Mouse (Mus musculus): ENCODE results near the gene Pdzd4.

The Pdzd4 gene

DNA sequence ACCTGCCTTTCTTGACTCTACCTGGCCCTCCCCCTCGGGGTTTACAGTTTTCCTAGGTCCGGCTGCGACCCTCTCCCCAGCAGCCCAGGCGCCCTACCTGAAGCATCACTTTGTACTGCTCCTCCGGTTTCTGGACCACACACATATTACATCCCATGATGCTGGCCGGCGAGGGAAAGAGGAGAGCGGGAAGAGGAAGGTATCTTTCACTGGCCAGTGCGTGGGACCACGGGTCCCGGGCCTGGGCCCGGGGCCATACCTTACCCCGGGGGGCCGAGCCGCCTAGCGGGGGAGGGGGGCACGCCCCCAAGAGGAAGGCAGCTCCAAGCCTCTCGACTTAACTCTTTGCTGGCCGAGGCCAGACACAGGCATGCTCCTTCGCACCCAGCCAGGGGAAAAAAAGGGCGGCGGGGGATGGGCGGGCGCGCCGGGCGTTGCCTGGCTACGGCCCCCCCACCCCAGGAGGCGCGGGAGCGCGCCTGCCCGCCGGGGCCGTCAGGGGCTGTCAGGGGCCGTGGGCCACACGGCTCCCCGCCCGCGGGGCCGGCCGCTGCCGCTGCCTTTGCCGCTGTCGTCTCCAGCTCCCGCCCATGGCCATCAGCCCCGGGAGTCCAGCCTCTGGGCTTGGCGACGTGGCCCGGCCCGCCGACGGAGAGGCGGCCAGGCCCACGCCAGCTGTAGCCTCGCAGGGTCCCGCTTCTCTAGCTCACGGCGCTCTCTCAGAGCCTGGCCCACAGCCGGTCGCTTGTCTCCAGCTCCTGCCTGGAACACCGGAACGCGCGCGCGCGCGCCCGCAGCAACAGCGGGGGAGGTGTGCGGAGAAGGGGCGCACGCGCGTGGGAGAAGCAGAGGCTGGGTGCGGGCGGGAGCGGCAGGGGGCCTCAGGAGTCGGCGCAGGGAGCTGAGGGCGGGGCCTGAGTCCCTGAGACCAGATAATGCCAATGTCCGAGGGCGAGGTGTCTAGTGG lies at the start of gene Pdzd4:
Gene Pdzd4, minus strand, starts transcription at position 785 of the 967 bp plus-strand sequence.
- peak; percentile 26 for DNase-seq (ENCODE audit: low spot score)

DNA sequence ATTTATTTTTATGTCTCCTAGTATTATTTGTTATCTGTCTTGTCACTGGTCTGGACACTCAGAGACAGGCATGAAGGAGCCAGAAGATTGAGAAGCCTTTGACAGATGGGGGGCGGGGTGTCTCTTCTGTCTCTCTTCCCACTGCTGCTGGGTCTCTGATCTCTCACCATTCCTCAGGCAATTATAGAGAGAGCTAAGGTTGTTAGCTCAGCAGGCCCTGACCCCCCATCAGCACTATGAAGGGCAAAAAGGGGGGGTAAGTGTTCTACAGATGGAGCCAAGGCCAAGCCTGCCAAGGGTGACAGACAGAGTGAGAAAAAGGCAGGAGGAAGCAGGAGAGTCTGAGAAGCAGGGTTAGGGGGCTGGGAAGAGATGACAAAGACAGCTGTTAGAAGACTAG lies 47.2 kb upstream of the Pdzd4 start:
- DNase-seq (ENCODE audit: low spot score) = no peak

DNA sequence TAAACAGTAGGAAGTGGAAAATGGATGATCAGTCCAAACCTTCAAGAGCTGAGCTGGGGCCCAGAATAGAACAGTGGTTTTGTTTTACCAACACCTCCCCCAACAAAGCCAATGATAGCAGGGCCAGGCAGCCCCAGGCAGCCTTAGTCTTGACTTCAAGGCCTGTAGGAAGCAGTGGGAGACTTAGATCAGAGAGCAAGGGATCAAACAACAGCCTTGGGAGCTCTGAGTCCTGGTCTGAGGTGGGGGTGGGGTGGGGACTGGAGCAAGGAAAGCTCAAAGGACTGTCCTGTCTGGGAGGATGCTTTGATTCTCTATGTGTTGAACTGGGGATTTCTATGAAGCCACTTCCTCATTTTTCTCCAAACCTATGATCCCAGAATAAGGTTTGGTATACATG lies 46.7 kb upstream of the Pdzd4 start:
- DNase-seq (ENCODE audit: low spot score) = no peak

DNA sequence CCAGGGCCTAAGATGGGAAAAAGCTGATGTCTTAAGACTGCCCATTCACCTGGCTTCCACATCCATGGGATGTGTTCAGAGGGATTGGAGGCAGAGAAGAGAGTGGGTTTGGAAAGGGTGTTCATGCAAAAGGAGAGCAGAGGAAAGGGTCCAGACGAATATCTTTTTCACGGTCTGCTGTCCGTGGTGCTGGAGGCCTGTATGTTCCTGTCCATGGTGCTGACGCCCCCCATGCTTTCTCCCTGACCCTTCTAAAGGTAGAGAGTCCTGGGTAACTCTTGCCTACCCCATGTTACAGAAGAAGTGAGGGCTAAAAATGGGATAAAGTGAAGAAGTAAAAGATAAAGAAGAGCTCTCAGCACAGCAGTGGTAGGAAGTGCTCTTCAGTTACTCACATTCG lies 44.6 kb upstream of the Pdzd4 start:
- no peak for DNase-seq (ENCODE audit: low spot score)

DNA sequence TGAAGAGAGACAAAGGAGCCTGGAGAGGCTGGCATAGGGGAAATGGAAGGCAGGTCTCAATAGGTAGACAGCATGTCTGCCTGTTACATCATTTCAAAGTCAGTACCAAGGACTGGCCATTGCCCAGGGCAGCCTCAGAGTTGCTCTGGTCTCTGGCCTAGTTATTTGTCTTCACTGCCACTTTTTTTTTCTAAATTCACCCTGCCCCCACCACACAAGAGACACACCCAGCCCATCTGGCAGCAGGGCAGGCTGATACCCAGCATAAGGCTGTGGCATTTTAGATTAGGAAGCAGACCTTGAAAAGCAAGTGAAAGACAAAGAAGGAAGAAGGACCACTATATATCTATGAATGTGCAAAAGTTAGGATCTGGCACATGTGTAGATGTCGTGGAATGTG lies 43.1 kb upstream of the Pdzd4 start:
- DNase-seq (ENCODE audit: low spot score) = no peak

DNA sequence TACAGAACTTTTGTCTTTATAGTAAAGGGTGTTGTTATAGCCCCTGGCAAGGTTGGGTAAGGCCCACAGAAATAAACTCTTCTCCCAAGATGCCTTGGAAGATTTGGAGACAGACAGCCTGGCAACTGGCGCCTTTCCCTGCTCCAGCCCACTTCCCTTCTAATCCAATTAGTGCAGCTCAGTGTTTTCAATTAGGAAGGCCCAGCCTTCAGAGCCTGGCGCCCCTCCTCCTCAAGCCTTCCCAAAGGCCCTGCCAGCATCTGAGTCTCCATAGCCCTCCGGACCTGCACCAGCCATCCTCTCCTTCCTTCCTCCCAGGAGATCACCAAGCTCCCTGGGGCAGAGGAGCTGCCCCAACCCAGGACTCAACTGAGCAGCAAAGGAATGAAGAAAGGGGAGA lies 42.5 kb upstream of the Pdzd4 start:
- DNase-seq (ENCODE audit: low spot score) = no peak

DNA sequence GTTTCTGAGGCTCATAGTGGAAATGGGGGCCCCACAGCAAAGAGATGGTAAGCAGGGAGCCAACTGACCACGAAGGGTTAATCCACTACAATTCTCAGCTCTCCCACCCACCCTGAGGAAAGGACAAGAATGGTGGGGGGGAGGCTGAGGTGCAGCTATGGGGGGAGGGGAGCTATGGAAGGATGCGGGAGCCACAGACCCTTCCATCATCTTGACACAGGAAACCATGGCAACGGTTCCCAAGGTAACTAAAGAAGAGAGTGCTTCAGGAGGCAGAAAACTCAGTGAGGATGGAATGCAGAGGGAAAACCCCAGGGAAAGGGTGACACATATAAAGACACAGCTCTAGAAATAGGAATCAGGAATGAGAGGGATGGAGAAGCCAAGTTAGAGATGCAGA lies 39.9 kb upstream of the Pdzd4 start:
- DNase-seq (ENCODE audit: low spot score) = no peak

DNA sequence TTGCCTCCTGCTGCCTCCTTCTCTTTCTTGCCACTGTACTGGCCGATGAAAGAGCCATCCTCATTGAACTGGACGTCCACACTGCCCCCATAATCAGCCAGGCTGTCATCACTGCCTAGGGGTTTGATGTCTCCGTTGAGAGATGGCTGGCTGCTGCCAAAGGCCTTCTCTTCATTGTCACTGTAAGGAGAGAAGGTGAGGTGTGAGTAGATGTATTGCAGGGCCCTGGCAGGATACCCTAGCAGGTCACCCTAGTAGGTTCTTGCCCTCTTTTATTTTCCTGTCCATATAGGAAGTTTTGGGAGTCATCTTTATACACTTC lies 30.3 kb upstream of the Pdzd4 start:
- no peak for DNase-seq (ENCODE audit: low spot score)

DNA sequence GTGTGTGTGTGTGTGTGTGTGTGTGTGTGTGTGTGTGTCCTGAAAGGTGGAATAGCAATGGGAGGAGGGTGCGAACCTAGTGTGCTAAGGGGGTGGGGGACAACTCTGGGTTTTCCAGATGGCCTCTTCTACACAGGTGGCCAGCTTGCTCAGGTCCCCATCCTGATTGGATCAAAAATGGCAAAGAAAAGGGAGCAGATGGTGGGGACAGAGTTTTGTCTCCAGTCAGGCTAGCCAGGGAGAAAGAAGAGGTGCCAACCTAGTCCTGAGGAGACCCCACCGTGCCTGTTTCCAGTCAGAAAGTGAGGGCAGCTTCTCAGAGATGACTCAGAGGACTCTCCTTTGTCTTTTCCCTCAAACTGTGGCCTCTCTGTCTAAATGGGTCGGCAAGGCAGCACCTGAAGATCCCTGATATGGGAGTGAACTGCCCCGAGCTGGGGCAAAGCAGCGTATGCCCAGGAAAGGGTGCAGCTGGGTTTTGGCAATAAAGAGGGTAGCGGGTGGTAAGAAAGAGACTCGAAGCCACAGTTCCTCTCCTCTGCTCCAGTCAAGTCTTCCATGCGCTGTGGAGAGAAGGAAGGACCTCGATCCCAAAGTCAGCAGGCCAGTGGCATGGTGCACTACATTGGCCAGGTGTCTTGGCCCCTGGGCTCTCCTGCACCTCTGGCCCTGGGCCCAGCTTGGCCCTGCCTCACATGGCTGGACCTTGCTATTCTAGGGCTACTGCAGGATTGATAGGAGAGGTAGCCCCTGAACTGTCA lies 29.7 kb upstream of the Pdzd4 start:
- no peak for DNase-seq (ENCODE audit: low spot score)

DNA sequence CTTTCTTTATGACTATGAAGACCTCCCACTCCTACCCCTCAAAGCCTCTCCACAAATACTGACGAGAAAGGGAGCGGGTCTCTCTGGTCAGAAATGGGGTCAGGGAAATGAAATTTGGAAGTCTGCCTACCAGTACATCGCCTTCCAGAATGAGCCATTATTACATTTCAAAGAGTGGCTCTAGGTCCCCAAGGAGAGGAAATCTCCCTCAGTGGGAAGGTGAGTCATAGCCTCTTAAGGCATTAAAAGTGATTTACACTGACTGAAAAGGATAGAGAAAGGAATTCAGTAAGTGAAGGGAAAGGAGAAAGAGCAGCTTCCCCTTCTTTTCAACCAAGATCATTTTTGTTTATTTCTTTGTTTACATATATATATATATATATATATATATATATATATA lies 11.9 kb upstream of the Pdzd4 start:
- DNase-seq (ENCODE audit: low spot score) = no peak

DNA sequence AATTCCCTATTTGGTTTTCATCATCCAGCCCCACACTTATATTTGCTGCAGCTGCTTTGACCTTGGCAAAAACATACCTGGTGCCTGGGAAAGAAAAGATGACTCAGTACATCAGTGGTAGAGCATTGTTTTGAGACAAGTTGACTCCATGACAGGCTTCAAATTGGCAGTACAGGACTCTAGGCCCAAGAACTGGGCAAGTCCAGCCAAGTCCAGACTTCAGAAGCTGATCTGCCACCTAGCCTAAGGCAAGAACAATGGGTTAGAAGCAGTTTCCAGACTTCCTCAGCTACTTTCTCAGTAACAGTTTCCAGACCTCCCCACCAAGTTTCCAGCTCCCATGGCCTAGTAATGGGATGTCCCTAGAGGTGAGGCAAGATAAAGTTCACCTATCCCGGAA lies 11.0 kb upstream of the Pdzd4 start:
- no peak for DNase-seq (ENCODE audit: low spot score)

DNA sequence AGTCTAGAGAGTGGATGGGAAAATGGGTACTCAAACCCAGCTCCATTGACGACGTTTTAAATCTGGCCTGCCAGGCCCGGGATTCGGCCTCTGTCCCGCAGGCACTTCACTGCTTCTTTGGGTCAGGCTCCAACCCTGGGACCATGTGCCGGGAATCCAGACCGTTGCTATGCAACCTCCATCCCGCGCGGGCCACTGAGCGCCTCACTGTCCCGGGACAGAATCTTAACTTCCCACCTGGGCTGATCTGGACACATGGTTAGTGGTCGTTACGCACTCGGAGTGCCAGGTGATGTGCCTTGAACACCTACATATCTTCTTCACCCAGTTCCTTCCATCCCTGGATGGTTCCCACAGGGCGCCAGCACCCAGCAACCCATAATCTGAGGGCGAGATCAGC lies 1.0 kb downstream of the Pdzd4 start:
- DNase-seq (ENCODE audit: low spot score) = no peak

DNA sequence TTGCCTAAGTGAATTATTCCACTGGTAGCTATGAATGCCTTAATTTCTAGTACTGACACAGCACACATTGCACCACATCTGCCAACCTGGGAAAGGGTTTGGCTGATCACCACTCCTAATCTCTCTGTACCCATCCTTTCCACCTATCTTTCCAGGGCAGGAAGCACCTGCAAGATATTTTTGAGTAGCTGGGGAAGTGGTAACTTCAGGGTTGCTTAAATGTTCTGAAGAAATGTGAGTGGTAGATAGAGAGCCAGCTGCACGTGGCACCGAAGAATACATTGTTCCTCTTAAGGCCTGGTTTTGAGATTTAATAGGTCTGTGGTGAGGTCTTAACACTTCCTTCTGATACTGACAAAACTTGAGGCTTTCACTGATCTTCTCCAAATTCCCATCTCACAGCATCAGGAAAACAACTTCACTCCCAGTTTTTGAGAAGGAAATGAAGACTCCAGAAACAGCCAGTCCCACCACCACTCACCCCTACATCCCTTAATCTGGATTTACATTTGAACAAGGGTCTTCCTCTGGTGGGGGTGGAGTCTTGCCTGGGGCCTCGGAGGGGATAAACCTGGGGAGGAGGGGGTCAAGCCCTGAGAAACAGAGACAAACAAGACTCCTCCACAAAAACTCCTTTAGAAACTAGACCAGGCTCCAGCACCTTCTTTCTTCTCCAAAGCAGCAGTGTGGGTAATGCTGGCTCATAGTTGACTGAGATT lies 8.0 kb downstream of the Pdzd4 start:
- DNase-seq (ENCODE audit: low spot score) = no peak

DNA sequence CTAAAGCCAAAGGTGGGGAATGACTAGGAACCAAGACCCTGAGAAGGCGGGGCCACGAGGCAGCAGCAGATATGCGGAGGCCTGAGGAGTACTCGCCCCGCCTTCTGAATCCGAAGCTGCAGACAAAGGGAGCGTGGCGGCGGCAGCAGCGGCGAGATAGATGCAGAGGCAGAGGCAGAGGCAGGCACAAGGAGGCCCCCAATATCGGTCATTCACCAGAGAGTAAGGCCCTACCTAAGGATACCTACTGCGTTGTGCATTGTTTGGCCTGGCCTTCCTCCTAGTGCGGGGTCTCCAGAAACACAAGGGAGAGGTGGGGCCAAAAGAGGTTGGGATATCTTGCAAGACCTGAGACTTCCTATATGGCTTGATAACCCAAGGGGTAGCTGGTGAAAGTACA lies 9.7 kb downstream of the Pdzd4 start:
- no peak for DNase-seq (ENCODE audit: low spot score)

DNA sequence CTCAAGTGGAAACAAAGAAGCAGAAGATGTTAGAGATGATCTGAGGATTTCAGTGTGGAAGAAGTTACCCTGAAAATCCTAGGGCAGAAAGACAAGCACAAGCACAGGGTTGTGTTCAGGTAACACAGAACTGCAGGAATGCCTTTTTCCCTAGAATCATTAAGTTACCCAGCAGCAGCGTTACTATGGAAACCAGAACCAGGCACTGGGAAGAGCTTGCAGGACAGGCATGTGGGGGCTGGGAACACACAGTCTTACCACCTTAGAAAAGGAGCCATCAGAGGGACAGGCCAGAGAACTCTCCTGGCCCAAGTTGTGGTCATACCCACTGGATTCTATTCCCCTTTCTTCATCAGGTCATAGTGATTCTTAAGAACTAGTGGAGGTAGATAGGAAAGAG lies 19.0 kb downstream of the Pdzd4 start:
- DNase-seq (ENCODE audit: low spot score) = no peak

DNA sequence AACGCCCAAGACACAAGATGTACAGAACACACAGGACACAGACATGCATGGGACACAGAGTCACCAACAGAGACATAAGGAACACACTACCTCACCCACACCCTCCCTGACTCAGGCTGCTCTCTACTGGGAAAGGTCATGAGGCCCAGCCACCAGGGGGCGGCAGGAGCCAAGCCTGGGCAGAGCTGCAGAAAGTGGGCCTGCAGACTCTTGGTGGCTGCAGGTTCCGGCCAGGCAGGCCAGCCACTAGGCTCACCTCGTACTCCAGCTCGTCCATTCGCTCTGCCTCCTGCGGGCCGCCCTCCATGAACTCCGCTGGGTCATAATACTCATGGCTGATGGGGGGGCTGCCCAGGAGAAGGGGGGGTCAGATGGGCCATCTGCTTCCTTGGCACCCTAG lies 26.3 kb downstream of the Pdzd4 start:
- DNase-seq (ENCODE audit: low spot score) = peak; percentile 62

DNA sequence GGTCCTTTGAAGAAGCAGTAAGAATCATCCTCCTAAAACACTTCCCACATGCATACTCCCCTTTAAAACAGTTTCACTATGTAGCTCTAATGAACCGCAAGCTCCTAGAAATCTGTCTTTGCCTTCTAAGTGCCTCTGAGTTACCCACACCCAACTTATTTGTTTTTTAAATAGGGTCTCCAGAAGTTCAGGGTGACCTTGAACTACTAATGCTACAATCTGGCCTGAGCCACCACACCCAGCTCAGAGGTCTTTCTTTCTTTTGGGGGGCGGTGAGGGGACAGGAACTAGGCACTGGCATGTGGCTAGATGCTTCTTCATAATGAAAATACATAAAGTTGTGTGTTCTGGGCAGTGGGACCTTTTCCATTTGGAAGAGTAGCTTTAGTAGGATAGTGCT lies 27.3 kb downstream of the Pdzd4 start:
- no peak for DNase-seq (ENCODE audit: low spot score)

DNA sequence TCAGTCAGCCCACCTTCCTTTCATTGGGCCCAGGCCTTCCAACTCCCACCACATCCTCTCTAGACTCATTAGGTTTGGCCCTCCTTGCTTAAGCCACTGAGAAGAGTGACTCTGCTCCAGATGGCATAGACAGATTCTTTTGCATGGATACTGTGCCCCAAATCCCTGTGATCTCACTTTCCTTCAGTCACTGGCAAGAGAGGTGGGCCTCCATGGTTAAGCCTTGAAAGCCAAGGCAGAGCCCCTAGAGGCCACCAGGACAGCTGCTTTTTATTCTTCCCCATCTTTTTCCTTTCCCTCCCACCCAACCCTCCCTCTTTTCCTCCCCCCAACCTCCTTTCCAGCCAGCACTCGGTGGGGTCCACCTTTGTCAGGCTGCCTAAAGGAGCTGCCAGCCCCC lies 31.3 kb downstream of the Pdzd4 start:
- DNase-seq (ENCODE audit: low spot score) = no peak

DNA sequence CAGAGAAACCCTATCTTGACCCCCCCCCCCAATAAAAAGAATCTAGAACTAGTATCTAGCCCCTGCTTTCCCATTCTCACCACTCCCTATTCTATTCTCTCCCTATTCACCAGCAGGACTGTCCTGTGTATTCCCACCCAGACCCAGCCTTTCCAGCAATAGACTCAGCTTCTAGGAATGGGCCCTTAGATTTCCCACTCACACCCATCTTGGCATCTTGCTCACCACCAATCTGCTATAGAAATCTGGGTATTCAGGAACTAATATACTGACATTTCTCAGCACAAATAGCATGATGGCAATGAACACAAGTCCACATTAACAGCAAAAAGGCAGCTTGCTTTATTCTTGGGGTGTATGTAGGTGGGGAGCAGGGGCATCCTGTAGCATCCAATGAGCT lies 31.7 kb downstream of the Pdzd4 start:
- DNase-seq (ENCODE audit: low spot score) = no peak

DNA sequence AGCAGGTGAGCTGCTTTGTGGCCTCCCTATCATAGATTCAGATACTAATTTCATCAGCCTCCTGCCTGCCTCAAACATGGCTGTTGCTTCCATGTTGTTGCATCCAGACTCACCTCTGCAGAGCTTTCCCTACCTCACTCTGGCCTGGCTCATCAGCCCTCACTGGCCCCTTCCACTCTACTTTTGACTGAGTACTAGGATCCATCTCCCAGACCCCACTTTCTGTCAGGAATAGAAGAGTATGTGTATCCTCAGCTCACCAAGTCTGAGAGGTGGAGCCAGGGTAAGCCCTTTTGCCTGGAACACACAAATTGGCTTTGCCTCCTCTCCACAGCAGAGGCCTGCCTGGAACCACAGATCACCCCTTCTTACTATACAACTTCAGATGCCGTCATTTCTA lies 36.3 kb downstream of the Pdzd4 start:
- no peak for DNase-seq (ENCODE audit: low spot score)

DNA sequence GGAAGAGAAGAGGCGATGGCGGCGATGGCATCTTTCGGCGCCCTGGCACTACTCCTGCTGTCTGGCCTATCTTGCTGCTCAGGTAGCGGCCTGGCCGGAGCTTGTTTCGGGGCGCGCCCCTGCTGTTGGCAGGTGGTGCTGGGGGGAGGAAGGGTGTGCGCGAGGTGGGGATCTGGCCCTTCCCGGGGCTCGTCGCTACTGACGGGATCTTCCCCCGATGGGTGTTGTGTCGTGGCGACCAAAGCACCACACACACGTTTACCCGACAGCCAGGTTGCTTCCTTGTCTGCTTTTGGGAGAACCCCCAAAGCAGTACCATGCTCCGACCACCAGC lies 37.6 kb downstream of the Pdzd4 start:
- DNase-seq (ENCODE audit: low spot score) = no peak

DNA sequence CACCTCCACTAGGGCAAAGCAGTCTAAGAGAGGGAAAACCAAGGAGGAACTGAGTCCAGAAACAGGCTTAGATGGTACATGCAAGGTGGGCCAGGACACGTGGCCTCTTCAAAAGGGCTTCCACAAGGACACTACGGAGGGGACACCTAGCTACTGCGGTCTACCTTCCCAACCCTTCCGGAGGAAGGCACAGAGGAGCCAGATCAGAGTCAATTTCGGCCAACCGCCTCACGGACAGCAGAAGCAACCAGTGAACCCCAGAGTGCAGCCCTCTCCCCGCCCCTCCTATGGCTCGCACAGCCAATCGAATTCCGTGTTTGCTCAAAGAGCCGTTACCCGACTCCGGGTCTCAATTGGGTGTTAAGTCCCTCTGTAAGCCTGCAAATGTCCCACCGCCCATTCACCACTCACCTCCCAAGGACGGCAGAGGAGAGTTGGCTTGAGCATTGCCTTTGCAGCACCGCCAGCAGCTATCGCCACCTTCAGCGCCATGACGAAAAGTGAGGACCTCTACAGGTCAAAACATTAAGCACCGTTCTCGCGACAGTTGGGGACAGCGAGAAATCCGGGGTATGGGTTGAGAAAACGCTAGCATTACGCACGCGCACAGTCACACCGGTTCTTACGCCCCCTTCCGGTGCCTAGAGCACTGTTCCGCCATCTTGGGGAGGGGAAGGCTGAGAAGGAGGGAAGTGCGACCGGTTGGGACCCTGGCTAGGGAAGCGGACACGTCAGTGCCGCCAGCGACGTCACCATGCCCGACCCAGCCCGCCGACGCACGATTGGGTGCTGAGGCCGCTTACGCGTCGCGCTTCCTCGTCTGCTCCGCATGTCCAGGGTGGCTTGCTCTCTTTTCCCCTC lies 38.2 kb downstream of the Pdzd4 start, which contains the start of the genes Idh3g and Ssr4:
Gene Idh3g, minus strand, starts transcription at position 534 of the 861 bp plus-strand sequence.
Gene Ssr4, plus strand, starts transcription at position 665 of the 861 bp plus-strand sequence.
- DNase-seq (ENCODE audit: low spot score) = peak; percentile 86

Measured in urinary bladder, postnatal 25 days (tissue).